Mouse (Mus musculus) ZHBTc4 (cell line): Measurements from ENCODE around the gene Nrbp1.

Experiments used
- DNase-seq: peaks from one replicate; pipeline ENCODE4 v3.0.0-alpha.2; 2011; ENCODE audit warnings: low read depth, low spot score

Nrbp1 gene

DNA sequence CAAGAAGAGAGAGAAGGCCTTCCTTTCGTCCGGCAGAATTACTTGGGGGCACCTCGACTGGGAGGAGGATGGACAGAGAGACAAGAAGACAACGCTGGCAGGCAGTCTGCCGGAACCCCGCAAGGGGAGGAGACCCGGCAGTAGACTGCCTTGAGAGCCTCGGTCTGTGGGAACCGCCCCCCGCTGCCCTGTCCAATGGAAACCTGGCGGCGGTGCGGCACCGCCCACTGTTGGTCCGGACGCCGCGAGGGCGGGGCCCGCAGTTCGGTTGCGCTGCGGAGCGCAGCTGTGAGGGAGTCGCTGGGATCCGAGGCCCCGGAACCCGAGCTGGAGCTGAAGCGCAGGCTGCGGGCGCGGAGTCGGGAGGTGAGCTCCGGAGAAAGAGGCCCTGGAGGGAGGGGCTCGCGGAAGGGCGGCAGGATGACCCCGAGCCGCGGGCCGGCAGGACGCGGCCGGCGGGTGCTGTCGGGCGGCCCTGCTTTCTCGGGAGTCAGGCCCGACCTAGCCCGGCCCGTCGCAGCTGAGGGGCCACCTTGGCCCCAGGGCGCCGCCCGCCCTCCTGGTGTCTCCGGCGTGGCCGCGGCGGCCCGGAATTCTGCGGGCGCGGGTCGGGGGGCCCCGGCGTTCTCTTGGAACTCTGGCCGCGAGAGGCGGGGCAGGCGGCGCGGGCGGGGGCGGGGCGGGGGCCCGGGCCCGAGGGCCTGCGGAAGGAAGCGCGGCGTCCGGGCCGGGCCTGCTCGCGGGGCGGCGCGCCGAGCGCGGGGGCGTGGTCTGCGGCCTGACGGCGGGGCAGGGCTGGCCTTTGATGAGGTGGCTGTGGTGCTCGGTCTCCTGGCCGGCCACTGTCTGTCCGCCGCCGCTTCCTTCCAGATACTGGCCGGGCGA lies at the start of gene Nrbp1, which contains the start of gene Gm9970:
Nrbp1 (plus strand) TSS at position 228 of the 885 bp plus-strand sequence.
Gm9970 (minus strand) TSS at position 596 of the 885 bp plus-strand sequence.
- peak; percentile 99 for DNase-seq

DNA sequence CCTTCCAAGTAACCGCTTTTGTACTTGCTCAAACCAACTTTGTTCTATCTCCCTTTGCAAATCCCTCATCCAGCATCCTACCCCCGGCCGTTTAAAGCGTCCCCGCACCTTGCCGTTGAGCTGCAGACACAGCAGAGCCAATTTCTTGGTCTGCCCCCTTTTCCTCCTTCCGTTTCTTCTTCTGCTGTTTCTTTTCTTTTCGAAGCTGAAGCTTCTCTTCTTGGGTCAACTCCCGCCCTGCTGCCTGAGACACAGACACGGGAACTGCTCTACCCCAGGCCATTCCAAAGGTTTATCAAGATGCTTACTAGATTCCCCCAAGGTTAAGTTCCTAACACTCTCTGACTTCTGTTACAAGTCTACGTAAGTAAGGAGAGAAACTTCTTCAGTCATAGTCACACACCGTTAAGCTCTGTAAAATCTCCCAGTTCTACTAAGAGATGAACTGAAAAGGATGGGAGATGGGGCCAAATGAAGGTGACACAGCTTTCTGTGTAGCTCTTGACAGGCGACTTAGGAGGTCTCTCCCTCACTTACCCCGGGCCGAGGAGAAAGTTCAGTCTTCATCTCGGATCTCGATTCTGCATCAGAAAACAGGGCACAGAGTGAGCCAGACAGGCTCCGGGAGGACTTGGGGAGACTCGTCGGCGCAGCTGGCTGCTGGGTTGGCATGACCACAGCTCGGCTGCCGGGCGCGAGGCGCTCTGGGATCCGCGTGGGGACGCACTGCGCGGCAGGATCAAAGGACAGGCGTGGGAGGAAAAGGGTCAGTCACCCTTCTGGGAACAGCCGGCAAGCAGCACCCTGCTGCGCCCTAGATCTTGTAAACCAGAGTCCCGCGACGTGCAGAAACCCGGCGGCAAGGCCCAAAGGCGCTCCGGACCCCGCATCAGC lies 48.4 kb upstream of the Nrbp1 start:
- DNase-seq, result no peak

DNA sequence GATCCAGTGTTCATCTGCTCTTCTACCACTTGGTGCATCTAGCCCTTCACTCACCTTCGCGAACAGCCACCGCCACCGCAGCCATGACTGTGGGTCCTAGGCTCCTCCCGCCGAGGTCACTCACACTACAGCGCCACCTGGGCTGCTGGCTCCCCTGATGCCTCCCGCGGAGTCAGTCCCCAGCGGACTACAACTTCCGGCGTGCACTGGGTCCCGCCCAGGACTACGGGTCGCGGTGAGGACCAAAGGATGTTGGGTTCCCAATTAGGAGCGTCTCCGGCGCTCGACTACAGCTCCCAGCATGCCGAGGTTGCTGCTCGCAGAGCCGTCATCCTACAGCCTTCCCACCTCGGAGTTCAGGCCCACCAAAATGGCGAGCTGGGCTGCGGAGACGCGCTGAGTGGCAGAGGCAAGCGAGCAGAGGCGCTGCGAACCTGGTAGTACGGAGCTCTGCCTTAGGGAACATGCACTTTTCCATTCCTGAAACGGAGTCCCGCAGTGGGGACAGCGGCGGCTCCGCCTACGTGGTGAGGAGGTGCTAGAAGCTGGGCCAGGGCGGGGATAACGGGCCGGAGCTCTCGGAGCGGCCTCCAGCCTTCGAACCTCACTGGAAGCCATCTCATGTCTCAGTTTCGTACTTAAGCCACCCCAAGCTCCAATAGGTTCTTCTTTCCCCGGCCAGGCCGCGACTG lies 47.6 kb upstream of the Nrbp1 start, which contains the start of the genes Snx17 and Eif2b4:
Snx17 (plus strand) TSS at position 289 of the 692 bp plus-strand sequence.
Eif2b4 (minus strand) TSS at position 492 of the 692 bp plus-strand sequence.
- DNase-seq, result peak; percentile 99

DNA sequence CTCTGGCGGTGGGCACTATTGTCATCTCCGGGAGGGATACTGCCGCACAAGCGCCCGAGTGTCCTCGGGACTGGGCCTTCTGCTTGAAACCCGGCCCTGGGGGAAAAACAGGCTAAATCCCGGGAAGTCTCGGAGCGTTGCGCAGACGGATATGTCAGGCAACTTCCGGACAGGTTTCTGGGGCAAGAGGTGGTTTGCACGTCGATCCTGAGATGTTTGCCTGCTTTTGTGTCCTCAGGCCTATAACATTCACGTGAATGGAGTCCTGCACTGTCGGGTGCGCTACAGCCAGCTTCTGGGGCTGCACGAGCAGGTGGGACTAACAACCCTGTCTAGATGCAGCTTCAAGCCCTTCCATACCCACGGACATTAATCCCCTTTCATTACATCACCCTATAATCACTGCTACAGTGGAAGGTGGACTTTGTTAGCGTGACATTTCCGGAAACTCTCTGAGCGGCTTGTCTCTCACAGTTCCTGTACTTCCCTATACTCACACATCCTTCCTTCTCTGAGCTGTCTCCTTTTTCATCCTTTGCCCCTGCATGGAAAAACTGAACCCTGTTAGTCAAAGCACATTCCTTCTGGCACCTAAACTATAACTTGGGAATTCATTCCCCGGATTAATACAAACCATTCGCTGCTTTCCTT lies 46.9 kb upstream of the Nrbp1 start:
- DNase-seq, result peak; percentile 38

DNA sequence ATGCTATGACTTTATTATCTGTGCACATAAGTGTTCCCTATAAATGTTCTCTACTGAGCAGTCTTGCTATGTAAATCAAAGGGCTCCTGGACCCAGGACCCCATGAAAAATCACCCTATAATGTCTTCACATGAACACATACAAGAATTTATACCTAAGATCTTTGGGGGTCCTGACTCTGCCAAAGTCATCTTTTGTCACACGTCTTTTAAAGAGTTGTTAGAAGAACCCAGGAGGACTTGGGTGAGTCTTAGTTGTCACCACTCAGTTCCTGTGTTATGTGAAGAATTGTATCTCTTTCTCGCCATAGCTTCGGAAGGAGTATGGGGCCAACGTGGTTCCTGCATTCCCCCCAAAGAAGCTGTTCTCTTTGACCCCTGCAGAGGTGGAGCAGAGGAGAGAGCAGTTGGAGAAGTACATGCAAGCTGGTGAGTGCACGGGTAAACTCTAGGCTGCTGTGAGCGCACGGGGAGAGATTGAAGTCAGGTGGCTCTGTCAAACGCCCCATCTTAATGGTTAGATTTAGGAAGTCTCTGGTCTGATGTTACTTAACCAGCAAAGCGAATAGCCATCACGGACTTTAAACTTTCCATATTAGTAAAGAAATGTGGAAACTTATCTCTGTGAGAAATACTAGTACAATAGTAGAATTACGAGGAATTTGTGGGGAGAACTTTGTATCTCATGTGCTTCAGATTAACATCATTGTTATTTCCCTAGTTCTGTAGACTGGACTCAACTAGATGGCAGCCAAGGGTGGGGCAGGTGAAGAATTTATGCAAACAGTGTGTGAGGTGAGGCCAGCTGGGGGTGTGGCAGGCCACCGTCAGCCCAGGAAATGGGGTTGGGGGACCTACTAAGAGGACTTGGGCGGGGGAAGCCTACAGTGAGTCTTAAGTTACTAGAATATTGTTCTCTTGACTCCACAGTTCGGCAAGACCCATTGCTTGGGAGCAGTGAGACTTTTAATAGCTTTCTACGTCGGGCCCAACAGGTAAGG lies 45.9 kb upstream of the Nrbp1 start:
- DNase-seq, result peak; percentile 79

DNA sequence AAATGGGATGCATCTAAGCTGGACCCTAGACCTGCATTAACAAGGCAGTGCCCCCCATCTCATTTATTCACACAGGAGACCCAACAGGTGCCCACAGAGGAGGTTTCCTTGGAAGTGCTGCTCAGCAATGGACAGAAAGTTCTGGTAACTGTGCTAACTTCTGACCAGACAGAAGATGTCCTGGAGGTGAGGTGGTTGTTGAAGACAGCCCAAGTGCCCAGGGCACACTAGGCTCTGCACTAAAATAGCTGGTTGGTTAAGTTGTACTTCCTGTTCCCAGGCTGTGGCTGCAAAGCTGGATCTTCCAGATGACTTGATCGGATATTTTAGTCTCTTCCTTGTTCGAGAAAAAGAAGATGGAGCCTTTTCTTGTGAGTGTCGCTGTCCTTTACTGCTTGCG lies 45.0 kb upstream of the Nrbp1 start:
- DNase-seq, result no peak

DNA sequence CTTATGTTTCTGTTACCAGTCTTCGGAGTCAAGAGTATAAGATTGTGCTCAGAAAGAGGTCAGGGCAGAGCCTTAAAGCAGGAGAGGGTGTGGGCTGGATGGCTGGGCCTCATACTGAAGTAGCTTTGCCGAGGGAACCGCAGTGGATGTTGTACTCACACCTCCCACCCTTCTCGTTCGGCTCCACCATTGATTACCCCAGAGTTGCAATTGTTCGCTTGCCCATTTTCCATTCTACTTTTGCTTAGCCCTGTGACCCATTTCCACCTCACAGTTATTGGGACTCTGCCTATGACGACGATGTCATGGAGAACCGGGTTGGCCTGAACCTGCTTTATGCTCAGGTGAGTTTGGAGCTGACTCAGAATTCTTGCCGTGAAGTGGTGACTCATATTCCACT lies 44.5 kb upstream of the Nrbp1 start:
- no peak for DNase-seq

DNA sequence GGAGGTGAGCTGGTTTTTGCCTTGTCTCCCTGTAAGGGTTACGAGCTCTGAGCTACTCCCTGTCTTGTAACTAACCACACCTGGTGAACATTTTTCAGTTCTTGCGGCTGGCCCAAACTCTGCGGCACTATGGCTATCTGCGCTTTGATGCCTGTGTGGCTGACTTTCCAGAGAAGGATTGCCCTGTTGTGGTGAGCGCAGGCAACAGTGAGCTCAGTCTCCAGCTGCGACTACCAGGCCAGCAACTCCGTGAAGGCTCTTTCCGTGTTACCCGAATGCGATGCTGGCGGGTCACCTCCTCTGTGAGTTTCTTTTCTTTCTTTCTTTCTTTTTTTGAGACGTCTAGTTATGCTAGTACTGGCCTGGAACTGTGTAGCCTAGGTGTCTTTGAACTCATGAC lies 43.6 kb upstream of the Nrbp1 start:
- no peak for DNase-seq

DNA sequence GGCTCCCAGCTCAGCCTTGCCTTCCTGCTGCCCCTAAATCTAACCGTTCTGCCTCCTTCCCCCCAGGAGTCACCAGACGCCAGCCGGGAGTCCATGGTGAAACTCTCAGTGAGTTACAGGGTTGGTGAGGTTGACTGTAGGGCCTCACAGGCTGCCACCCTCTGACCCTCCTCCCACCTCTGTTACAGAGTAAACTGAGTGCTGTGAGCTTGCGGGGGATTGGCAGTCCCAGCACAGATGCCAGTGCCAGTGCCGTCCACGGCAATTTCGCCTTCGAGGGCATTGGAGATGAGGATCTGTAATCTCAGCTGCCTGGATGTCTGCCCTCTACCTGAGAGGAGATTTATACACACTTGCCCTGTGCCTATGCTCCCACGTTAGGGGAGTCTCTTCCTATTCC lies 42.5 kb upstream of the Nrbp1 start:
- DNase-seq, result no peak

DNA sequence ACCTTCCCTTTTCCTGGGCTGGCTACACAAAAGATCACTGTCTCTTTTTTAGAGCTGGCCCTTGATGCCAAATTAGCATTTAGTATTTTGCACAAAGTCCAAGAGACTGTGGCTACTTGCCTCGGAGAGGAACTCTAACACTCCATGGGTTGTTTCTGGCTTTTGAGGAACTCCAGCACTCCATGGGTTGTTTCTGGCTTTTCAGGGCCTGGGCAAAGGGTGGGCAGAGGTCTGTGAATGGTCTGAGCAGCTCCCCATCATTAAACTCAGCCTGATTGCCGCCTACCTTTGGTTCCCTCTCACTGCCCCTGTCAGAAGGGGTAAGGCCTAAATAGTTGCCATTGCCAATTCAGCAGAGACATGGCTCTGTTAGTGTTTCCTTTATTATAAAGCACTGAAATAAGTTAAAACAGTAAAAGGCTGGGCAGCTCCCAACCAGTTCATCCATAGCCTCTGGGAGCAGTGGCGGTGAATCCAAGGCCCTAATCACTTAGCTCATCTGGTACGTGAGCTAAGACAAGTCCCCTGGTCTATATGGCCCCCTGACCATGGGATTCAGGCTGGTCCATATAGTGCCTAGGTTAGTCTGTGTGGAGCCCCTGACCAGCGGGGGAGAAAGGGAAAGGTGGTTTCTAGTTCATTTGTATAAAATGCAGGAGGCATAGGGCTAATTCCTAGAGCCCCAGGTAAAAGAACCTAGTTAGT lies 41.9 kb upstream of the Nrbp1 start:
- DNase-seq, result no peak

DNA sequence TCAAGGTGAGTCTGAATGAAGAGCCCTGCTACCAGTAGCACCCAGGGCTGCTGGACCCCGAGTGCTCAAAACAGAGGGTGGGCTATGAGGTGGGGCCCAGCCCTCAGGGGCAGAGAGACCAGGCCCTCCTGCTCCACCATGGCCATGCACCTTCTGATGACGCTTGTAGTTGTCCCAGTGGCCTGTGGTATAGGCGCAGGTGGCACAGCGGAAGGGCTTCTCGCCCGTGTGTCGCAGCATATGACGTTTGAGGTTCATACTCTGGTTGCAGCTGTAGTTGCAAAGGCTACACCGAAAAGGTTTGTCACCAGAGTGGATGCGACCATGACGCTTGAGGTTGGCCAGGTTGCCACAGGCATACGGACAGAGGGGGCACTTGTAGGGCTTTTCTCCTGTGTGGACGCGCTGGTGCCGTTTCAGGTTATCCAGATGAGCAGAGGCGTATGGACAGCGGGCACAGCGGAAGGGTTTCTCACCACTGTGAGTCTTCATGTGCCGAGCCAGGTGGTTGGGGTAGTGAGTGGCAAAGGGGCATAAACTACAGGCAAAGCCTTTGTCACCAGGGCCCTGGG lies 41.3 kb upstream of the Nrbp1 start:
- peak; percentile 9 for DNase-seq

DNA sequence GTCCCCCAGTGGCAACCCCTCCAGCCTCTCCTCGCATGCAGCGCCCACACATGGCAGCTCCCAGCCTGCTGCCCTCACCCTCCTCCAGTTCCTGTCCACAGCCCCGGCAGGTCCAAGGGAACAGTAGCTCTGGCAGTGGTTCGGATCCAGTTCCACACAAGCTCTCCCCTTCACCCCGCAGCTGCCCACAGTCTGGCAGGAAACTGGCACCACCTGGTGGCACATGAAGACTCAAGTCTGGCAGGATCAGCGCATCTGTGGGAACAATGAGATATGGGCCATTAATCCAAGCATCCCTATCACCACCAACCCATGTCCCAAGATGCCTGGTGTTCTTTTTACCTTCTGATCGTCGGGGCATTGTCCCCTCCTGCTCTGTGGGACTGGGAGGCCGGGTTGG lies 40.8 kb upstream of the Nrbp1 start:
- peak; percentile 18 for DNase-seq

DNA sequence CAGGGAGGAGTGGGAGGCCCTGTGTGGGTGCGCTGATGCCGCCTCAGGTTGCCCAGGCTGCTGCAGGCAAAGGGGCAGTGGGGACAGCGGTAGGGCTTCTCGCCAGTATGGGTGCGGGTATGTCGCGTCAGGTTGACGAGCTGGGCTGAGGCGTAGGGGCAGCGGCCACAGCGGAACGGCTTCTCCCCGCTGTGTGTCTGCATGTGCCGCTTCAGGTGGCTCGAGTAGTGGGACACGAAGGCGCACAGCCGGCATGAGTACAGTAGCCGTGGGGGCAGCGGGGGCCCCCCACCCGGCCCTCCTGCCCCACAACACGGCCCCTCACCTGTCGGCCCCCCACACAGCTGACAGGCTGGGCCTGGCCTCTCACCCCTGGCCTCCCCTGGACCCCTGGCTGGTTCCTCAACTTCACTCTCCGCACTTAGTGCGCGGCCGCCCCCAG lies 40.3 kb upstream of the Nrbp1 start:
- DNase-seq, result peak; percentile 17

DNA sequence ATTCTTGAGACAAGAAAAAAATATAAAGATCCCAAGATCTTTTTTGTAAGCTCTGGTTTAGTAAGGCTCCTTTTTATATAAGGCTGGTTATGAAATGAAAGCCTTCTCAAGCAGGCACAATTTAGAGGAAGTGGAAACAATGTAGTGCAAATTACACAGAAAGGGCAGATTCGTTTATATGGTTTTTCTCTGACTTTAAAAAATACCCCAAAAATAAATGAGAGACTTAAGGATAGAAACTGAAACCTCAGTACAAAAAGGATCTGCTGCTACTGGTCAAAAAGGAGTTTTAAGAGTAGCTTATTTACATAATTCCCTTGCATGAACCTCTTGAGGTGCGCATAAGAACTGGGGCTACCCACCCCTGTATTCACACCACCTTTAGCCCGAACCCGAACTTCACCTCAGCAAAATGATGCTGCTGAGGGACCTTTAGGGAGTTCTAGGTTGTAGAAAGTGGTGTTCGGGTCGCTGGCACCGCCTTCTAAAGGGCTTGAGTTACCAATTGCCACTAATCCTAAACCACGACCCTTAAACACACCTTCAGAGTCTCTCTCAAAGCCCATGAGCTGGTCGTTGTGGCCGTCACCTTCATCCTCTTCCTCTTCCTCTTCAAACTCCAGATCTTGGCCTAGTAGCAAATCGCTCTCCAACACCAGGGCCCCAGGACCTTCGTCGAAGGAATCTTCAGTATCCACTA lies 39.5 kb upstream of the Nrbp1 start:
- no peak for DNase-seq

DNA sequence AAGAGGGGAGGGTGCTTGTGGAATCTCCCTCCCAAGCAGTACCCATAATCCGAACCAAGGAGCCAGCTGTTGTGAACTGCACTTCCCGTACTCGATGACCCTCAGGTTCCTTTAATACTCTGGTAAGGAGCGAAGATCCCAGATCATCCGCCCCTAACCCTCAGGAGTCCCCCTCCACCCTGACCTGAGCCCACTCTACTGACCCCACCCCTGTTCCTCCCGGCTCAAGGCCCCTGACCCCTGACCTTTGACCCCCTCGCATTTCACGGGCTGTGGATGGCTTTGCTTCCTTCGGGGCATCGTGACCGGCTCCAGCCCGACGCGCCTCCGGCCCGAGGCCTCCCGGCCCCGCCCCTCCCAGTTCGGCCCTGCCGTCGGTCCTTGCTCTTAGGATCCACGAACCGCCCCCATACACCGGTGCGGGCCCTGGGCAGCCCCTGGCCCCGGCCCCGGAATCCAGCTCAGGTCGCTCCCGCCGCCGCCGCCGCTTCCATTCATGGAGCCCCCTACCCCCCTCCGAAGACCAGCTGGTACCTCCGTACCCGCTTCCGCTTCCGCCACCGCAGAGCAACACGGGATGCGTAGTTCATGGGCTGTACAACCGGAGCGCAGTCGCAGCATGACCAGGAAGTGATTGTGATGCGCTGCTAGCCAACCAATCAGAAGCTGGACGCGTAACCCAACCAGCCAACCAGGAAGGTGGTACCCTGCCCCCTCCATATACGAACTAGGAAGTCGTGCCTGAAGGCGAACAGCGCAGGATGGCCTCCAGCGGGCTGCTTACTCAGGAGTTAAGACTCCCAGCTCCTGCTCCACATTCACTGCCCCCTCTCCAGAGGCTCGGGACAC lies 38.7 kb upstream of the Nrbp1 start, which contains the start of gene Zfp513:
Zfp513 (minus strand) TSS at position 562 of the 849 bp plus-strand sequence.
- peak; percentile 99 for DNase-seq

DNA sequence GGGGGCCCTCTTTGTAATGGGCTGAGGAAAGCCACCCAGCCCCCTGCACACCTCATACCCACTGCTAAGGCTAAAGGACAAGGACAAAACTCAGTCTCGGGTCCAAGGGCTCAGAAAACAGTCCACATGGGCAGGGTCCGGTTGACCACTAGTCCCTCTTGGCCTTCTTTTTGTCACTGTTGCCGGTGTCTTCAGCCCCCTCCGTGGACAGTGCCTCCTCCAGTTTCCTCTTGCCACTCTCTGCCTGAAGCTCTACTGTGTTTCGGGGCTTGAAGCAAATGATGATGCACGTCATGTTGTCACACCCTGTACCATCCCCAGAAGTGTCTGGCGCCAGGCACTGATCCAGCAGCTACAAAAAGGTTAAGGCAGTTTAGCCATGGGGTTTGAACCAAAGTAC lies 37.7 kb upstream of the Nrbp1 start:
- no peak for DNase-seq

DNA sequence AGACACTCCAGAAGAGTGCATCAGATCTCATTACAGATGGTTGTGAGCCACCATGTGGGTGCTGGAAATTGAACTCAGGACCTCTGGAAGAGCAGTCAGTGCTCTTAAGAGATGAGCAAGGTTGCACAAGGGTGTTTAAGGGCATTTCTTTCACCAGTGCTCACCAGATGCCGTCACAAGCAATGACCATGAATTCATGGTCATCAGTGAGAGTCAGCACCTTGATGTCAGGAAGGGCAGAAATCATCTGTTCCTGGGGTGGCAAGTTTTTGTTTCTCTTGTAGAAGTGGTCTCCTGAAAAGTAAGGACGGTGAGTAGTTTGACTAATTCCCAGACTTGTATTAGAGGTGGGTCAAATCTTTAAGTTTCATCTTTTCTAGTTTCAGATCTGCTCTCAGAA lies 36.8 kb upstream of the Nrbp1 start:
- no peak for DNase-seq
